Mouse (Mus musculus): ENCODE measurements around the gene Mapk11.

Gene Mapk11

GRCm38 (mm10) chr15:89140048-89140658 is 9.3 kb downstream of the Mapk11 start:
- peak; percentile 57 for DNase-seq

GRCm38 (mm10) chr15:89138531-89138930 is 10.9 kb downstream of the Mapk11 start:
- no peak for DNase-seq

- no peak for DNase-seq
These were observed 11.4 kb downstream of the Mapk11 start for GRCm38 (mm10) chr15:89138046-89138405.

DNA sequence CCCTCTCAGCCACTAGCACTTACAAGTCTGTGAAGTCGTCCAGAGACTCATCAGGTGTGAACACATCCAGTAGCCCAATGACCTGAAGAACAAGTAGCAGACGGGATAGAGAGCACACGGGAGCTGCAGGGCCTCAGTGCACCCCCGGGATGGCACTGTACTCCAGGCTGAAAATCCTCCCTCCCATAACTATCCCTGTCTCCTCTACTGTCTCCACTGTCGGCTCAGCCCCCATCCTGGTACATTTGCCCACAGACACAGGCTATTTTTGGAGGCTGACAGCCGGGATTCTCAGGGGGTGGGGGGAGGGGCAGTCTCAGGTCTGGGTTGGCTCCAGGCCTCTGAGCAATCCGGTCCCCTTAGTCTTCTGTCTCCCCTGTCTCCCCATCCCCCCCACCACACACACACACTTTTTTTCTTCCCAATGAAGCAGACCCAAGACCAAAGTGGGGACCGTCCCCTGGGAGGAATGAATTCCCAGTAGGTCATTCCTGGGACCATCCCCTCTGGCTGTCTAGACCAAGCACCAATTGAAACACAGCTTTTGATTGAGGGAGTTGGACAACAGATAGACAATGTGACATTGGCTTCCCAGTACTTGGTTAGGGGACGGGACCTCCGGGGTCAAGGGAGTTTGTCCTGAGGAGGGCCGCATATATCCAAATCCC is 11.9 kb downstream of the Mapk11 start:
- DNase-seq = no peak

DNA sequence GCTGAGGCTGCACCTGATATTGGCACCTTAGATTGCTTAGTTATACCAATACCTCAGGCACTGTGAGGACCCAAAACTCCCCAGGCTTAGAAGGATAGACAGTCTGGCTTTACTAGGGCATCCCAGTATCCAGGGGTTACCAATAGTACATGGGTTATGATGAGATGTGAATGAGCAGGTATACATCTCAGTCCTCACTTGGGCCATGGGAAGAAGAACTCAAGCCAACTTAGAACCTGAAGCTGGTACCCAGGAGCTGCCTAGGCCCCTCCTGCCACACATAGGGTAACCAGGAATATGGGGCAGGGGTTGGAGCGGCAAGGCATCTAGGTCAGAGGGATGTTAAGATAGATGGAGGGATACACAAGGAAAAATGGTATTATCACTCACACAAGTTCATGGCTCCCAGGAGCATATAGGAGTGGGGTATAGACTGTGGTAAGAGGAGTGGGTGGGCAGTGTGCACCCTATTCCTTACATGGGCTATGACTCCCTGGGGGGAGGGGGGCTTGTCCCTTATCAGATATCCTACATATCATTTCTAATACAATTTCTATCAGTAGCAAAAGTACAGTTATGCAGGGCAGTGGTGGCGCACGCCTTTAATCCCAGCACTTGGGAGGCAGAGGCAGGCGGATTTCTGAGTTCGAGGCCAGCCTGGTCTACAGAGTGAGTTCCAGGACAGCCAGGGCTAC is 12.8 kb downstream of the Mapk11 start:
- DNase-seq = no peak

- no peak for DNase-seq
These were observed 18.1 kb downstream of the Mapk11 start for GRCm38 (mm10) chr15:89131316-89131715.

DNA sequence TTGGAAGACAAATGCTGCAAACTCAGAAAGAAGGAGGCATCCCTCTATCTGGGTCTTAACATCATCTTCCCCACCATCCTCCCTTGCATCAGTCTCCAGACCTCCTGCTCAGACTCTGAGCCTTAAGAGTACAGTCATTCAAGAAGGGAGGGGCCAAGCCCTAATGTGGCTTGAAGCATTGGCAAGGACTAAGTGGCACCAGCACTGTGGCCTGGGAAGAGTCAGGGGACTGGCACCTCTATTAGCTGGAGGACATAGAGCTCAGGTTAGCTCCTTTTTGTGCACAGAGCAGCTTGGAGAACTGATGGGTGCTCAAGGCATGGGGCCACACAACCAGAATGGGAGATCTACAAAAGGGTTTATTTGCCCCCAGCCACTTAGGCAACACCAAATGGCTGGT is 19.2 kb downstream of the Mapk11 start:
- no peak for DNase-seq

DNA sequence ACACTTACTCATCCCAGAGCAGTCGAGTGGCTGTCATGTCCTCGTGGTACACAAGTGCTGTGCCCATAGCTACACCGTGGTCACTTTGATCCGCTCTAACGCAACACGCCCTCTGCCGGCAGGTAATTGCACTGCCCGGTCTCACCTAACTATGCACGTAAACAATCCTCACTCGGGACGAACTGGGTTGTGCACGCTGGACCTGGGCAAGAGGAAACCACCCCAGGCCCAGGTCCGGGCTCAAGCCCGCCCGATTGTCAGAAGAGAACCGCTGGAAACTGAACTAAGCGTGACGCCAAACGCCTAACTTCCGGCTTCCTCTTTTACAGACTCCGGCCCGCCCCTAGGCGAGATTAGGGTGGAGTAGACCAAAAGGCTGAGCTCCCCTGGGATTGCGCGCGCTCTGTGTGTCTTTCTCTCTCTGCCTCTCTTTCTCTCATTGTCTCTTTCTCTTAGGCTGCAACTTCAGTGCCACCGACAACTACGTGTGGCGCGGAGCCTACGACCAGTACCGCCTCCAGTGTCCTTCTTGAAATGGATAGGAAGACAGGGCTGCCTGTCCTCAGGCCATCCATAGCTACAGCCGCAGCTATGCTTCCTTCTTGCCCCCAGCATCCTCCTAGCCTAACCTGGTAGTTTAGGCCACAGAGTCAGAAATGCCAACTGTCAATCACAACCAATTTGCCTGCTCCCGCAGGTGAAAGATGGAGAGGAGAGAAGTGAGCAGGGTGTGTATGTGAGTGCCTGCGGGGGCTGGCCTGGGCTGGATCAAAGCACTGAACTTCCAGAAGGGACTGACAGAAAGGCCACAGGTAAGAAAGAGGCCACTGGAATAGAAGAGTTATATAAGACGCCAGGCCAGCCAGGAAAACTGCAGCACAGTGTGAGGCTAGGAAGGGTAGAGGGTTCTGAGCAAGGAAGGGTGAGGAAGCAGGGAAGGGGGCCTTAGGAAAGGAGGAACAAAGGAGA is 20.8 kb downstream of the Mapk11 start, which contains the start of gene Hdac10:
Gene Hdac10, minus strand, starts transcription at position 319 of the 969 bp plus-strand sequence.
- peak; percentile 90 for DNase-seq

DNA sequence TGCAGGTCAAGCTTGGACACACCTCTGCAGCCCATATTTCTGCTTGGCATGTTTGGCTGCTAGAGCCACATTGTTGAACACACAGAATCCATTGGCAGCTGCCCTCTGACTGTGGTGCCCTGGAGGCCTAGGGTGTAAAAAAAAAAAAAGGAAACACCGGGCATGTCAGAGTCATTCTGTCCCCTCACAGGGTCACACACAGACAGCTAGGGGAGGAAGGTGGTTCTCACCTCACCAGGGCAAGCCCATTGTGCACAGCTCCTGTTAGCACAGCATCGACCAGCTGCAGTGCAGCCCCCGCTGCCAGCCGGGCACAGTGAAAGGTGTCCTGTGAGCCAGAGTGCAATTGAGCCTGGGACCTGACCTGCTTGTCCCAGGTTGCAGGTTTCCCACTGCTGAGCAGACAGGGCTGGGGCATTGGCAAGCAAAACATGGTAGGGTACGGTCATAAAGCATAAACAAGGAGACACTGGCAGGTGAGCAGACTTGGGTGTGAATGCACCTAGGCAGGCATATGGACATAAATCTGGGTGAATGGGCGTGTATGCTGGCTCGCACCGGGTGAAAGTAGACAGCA is 22.0 kb downstream of the Mapk11 start:
- no peak for DNase-seq

GRCm38 (mm10) chr15:89126622-89127021 is 22.8 kb downstream of the Mapk11 start:
- DNase-seq = no peak

DNA sequence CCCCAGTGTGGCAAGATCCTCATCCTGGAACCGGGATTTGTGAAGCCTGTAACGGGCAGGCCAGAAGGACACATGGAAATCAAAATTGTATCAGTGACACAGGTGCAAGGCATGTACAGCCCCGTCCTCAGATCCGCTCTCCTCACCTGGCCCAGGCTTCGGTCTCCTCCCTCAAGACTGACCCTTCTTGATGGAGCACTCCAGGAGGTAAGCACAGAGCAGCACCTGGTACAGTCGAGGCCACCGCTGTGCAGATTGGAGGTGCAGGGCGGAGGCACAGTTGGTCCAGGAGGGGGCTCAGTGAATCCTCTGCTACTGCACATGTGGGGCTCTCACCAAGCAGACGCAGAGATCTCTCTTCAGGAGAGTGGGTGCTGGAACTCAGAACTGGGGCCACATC is 24.1 kb downstream of the Mapk11 start:
- no peak for DNase-seq

DNA sequence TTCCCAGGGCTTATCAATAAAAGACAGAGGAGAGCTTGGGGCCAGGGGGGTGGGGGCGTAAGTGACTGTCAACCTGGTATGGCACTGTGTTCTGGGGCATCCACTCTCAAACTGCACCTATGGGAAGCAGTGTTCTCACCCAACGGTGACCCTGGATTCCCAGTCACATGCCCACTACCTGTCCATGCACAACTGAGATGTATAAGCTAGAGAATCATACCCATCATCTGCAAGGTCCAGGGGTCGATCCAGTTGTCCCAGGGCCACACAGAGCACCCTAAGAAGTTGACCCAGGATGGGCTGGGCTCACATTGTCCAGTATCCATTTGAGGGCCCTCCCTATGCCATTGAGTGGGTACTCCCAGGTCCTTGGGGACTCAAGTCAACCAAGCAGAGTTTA is 25.1 kb downstream of the Mapk11 start:
- DNase-seq = no peak

DNA sequence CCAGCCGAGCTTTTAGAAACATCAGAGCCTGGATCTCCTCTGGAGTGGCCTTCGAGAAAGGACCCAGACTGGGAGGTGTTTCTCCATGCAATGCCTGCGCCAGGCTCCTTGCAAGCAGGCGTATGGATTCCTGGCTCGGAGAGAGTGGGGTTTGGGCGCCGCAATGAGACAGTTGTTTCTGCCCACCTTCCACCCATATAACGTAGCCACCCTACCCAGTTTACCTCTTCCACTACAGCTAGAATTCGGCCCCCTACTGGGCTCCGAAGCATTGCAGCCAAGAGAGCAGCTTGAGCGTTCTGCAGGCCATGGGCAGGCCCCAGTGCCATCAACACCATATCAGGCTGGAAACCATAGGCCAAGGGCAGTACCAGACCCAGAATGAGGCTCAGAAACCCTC is 25.8 kb downstream of the Mapk11 start:
- DNase-seq = peak; percentile 66

GRCm38 (mm10) chr15:89122649-89123366 is 26.6 kb downstream of the Mapk11 start, which contains the start of gene Tubgcp6:
Tubgcp6 (minus strand) TSS chr15:89123112.
- DNase-seq = peak; percentile 97

- DNase-seq = no peak
These were observed 31.4 kb downstream of the Mapk11 start for GRCm38 (mm10) chr15:89118007-89118406.

DNA sequence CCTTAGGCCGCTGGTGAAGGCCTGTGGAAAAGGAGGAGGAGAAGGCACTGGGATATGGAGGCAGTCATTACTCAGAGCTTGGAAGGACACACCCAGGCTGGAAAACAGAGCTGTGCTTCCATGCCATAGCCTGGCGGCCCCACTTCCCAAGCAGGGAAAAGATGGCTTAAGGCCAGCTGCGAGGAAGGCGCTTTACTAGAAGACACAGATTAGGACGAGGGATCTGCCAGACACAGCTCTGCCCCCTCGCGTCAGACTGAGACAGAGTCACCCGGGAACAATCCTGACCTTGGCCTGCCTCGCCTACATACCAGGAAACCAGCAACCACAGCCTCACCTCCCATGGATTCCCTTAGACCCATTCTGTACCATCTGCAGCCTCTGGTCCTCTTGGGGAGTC is 39.3 kb downstream of the Mapk11 start:
- DNase-seq = no peak

DNA sequence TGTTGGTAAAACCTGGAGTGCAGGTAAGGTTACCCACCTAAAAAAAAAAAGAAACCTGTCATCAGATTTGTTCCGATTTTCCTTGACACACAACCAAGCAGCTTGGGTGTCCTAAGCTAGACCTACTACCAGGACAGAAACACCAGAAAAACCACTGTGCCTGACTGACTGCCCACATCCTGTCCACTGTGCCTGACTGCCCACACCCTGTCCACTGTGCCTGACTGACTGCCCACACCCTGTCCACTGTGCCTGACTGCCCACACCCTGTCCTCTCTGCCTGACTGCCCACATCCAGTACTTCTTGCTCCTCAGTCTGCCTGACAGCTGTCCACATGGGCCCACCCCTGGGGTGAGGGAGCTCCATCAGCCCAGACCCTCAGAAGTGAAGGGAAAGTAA is 42.5 kb downstream of the Mapk11 start:
- DNase-seq = no peak

DNA sequence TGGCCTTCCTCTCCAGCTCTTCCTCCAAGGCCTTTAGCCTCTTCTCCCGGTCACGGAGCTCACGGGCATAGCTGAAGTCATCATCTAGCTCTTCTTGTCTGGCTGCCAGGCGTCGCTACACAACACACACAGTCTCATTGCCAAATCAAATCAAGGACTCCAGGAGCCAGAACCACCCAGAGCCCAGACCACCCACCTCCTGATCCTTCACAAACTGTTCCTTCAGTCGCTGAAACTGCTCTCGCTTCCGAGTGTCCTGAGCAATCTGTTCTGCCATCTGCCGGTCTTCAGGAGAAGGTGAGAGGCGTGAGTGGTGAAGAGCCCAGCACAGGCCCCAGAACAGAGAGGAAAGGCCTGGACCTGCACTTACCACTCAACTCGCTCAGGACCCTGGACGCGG is 43.4 kb downstream of the Mapk11 start:
- DNase-seq = no peak

DNA sequence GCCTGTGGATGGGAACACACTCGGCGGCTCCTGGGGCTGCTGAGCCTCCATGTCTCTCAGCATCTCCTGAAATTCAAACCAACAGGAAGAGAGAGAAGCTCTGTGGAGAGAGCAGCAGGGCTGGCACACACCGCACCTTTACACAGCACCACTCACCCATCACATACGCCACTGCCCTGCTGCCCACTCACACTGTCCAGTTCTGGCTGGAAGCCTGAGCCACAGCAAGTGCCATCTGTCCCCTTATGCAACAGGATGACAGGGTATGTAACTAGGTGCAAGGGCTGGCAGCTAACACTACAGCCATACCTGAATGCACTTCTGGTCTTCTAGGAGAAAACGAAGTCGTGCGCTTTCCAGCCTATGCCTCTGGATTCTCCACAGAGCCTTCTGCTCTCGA is 45.0 kb downstream of the Mapk11 start:
- no peak for DNase-seq

GRCm38 (mm10) chr15:89103921-89104320 is 45.5 kb downstream of the Mapk11 start:
- DNase-seq = no peak

GRCm38 (mm10) chr15:89102646-89103045 is 46.8 kb downstream of the Mapk11 start:
- DNase-seq = peak; percentile 10

- DNase-seq = no peak
These were observed 48.6 kb downstream of the Mapk11 start for GRCm38 (mm10) chr15:89100823-89101222.

Measured in kidney, postnatal 10 days (tissue).